Mouse (Mus musculus) embryonic facial prominence, embryonic 11.5 days (tissue): ENCODE measurements around the gene Atad3a. TPM values are rescaled to one million over a fixed set of nuclear protein-coding genes. Genes with fewer than 3 reads are reported as not detected.
"Not testable (repeated sequence)": the region's sequence is repeated elsewhere in the genome, so short reads cannot be mapped to it uniquely, and the experiment has no call there.

Experiments used
- ATAC-seq: fragments of 200-750 bp; cut with Nextera tagmentation; replicated peaks from 2 replicates; pipeline ENCODE4 v1.8.0; 2017; ENCODE audit warnings: low read depth; ENCODE audit not compliant: insufficient number of reproducible peaks, low FRiP score, low TSS enrichment
- DNase-seq: peaks from one replicate; pipeline ENCODE4 v3.0.0-alpha.2; 2015; ENCODE audit warnings: low spot score
- H3K27ac ChIP-seq: fragments of 300-500 bp; sonication (generic); replicated peaks from 2 replicates; pipeline ENCODE4 v1.5.1; 2014; ENCODE audit warnings: mild to moderate bottlenecking, low read depth, low read length, control low read depth
- H3K27me3 ChIP-seq: fragments of 300-500 bp; sonication (generic); 2 replicates; pipeline ENCODE4 v1.6.1; 2014; ENCODE audit warnings: mild to moderate bottlenecking, low read length, moderate library complexity, mixed read lengths; ENCODE audit not compliant: control insufficient read depth, insufficient read depth
- H3K36me3 ChIP-seq: fragments of 300-500 bp; sonication (generic); replicated peaks from 2 replicates; pipeline ENCODE4 v1.6.1; 2014; ENCODE audit warnings: low read depth, mild to moderate bottlenecking, low read length, moderate library complexity, mixed read lengths; ENCODE audit not compliant: control insufficient read depth, insufficient read depth
- H3K4me1 ChIP-seq: fragments of 300-500 bp; sonication (generic); 2 replicates; pipeline ENCODE4 v1.6.1; 2014; ENCODE audit warnings: low read length, mixed read lengths; ENCODE audit not compliant: control insufficient read depth, insufficient read depth
- H3K4me2 ChIP-seq: fragments of 300-500 bp; sonication (generic); 2 replicates; pipeline ENCODE4 v1.6.1; 2014; ENCODE audit warnings: low read depth, mild to moderate bottlenecking, control low read depth, low read length, moderate library complexity
- H3K4me3 ChIP-seq: fragments of 300-500 bp; sonication (generic); 2 replicates; pipeline ENCODE4 v1.5.1; 2014; ENCODE audit warnings: low read depth, low read length, control low read depth
- H3K9ac ChIP-seq: fragments of 300-500 bp; sonication (generic); replicated peaks from 2 replicates; pipeline ENCODE4 v1.6.1; 2014; ENCODE audit warnings: mild to moderate bottlenecking, control low read depth, low read length
- H3K9me3 ChIP-seq: fragments of 300-500 bp; sonication (generic); replicated peaks from 2 replicates; pipeline ENCODE4 v1.6.1; 2016; ENCODE audit warnings: mild to moderate bottlenecking, low read length, inconsistent platforms, mixed read lengths; ENCODE audit not compliant: control insufficient read depth
- WGBS: fragments of 180-500 bp; shearing (Covaris S2); extraction: QIAGEN DNeasy Blood & Tissue Kit; methylation state at CpG from one replicate; pipeline ENCODE4 v1.1.7; 2014; 5-methylcytosine and 5-hydroxymethylcytosine counted together
- polyA plus RNA-seq: library from polyadenylated mRNA; unstranded; fragments of >200 nt; fragmentation: Nextera tagmentation; extraction: Ambion mirVana; gene quantifications from 2 replicates; pipeline ENCODE4 v1.2.1, GENCODE M21; 2014

Gene Atad3a
- polyA plus RNA-seq, 1 experiment from 2014 or later, result 79.0 TPM

GRCm38 (mm10) chr4:155742684-155743083 lies 18.2 kb downstream of the Atad3a start:
- H3K4me3 ChIP-seq, result no peak overlapping the region
- 89% methylated on average over 5 of the region's 5 CpGs for WGBS
- ATAC-seq, result no peak

GRCm38 (mm10) chr4:155740681-155741080 lies 20.2 kb downstream of the Atad3a start:
- H3K36me3 ChIP-seq, H3K27me3 ChIP-seq, H3K9me3 ChIP-seq, H3K9ac ChIP-seq, DNase-seq, H3K4me1 ChIP-seq, ATAC-seq, H3K4me3 ChIP-seq, H3K4me2 ChIP-seq, H3K27ac ChIP-seq: not testable (repeated sequence)
- WGBS, result 92% methylated on average over 10 of the region's 10 CpGs

More at GRCm38 (mm10) chr4:155742684-155743083, 18.2 kb downstream of the Atad3a start:
- H3K27ac ChIP-seq, result no peak overlapping the region
- no peak for DNase-seq
- no peak overlapping the region for H3K4me2 ChIP-seq
- peaks cover 5% of the 10 kb centered on the region for H3K36me3 ChIP-seq
- no peaks in the 10 kb centered on the region for H3K27me3 ChIP-seq
- H3K4me1 ChIP-seq, result no peaks in the 10 kb centered on the region
- H3K9me3 ChIP-seq, result no peaks in the 10 kb centered on the region
- no peak overlapping the region for H3K9ac ChIP-seq

- H3K27me3 ChIP-seq, result no peaks in the 10 kb centered on the region
- H3K27ac ChIP-seq, result no peak overlapping the region
- no peaks in the 10 kb centered on the region for H3K4me1 ChIP-seq
- no peaks in the 10 kb centered on the region; the same call in none of the 2 replicates for H3K36me3 ChIP-seq
- H3K9me3 ChIP-seq, result no peaks in the 10 kb centered on the region
- no peak overlapping the region for H3K4me2 ChIP-seq
- 83% methylated on average over 37 of the region's 37 CpGs for WGBS
- DNase-seq (no peak), ATAC-seq (no peak)
- H3K9ac ChIP-seq, result no peak overlapping the region
- H3K4me3 ChIP-seq, result no peak overlapping the region
Observed at GRCm38 (mm10) chr4:155739741-155740636, 20.9 kb downstream of the Atad3a start.

- DNase-seq, result no peak
Observed at GRCm38 (mm10) chr4:155739152-155739551, 21.7 kb downstream of the Atad3a start.

GRCm38 (mm10) chr4:155738262-155738661 lies 22.6 kb downstream of the Atad3a start:
- Histone ChIP-seq H3K27me3 (no peaks in the 10 kb centered on the region), H3K4me3 (no peak overlapping the region), H3K4me2 (no peak overlapping the region), H3K4me1 (no peaks in the 10 kb centered on the region), H3K27ac (no peak overlapping the region), H3K9ac (no peak overlapping the region), H3K9me3 (no peaks in the 10 kb centered on the region), H3K36me3 (no peaks in the 10 kb centered on the region; the same call in none of the 2 replicates)
- ATAC-seq (no peak), DNase-seq (no peak)
- WGBS, result 65% methylated on average over 8 of the region's 8 CpGs

More at GRCm38 (mm10) chr4:155739152-155739551, 21.7 kb downstream of the Atad3a start:
- H3K4me1 ChIP-seq, result no peaks in the 10 kb centered on the region
- H3K36me3 ChIP-seq, result no peaks in the 10 kb centered on the region; the same call in none of the 2 replicates
- no peaks in the 10 kb centered on the region for H3K27me3 ChIP-seq
- ATAC-seq, result no peak
- H3K9me3 ChIP-seq, result no peaks in the 10 kb centered on the region
- H3K4me3 ChIP-seq, result no peak overlapping the region
- no peak overlapping the region for H3K27ac ChIP-seq
- no peak overlapping the region for H3K9ac ChIP-seq
- no peak overlapping the region for H3K4me2 ChIP-seq
- WGBS, result 85% methylated on average over 6 of the region's 6 CpGs

- DNase-seq (no peak), ATAC-seq (no peak)
- Histone ChIP-seq H3K36me3 (no peaks in the 10 kb centered on the region; the same call in none of the 2 replicates), H3K4me3 (no peak overlapping the region; the same call in 1 of the 2 replicates), H3K4me2 (no peak overlapping the region), H3K27me3 (no peaks in the 10 kb centered on the region), H3K4me1 (no peaks in the 10 kb centered on the region), H3K27ac (no peak overlapping the region), H3K9me3 (no peaks in the 10 kb centered on the region), H3K9ac (no peak overlapping the region)
- WGBS, result 90% methylated on average over 5 of the region's 5 CpGs
Observed at GRCm38 (mm10) chr4:155736421-155736820, 24.5 kb downstream of the Atad3a start.

- peak overlapping the region; percentile 85 for H3K9ac ChIP-seq
- DNase-seq (no peak), ATAC-seq (no peak)
- H3K4me2 ChIP-seq, result peak overlapping the region; percentile 95
- no peaks in the 10 kb centered on the region for H3K27me3 ChIP-seq
- WGBS, result 70% methylated on average over 5 of the region's 5 CpGs
- peak overlapping the region; percentile 85; the same call in 1 of the 2 replicates for H3K27ac ChIP-seq
- no peaks in the 10 kb centered on the region for H3K9me3 ChIP-seq
- peak overlapping the region; percentile 78 for H3K4me3 ChIP-seq
- H3K36me3 ChIP-seq, result no peaks in the 10 kb centered on the region; the same call in none of the 2 replicates
- no peaks in the 10 kb centered on the region for H3K4me1 ChIP-seq
Observed at GRCm38 (mm10) chr4:155735788-155736187, 25.1 kb downstream of the Atad3a start.
